Mouse (Mus musculus): ENCODE measurements around the gene Hsd3b7. TPM values are rescaled to one million over a fixed set of nuclear protein-coding genes. Genes with fewer than 3 reads are reported as not detected.

Gene Hsd3b7
- polyA plus RNA-seq, 1 experiment from 2014 or later, result 55.8 TPM

DNA sequence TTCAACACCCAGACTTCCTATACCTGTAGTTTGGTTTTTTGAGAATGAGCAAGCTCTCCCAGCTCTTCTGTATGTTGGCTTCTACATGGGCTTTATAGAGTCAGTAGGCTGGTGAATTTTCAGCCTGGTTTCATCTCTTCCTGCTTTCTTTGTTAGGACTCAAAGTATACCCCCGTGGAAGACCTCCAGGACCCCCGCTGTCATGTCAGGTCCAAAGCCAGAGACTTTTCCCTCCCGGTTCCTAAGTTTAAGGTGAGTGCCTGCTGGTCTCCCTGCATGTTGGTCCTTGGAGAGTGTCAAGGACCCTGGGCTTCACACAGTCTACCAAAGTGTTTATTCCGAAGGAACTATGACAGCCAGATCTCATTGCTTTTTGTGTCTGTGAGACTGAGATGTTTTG lies 22.1 kb upstream of the Hsd3b7 start:
- Histone ChIP-seq H3K4me1 (ENCODE audit: insufficient read depth, low read depth, low read length) (no peaks in the 10 kb centered on the region), H3K4me3 (ENCODE audit: low read depth, low read length) (peak overlapping the region; percentile 95), H3K27me3 (replicated peaks; ENCODE audit: insufficient read depth, low read length) (no peaks in the 10 kb centered on the region), H3K27ac (ENCODE audit: low read length) (no peak overlapping the region), H3K9ac (replicated peaks; ENCODE audit: low read depth) (peak overlapping the region; percentile 83), H3K36me3 (ENCODE audit: insufficient read depth, low read length) (peaks cover 16% of the 10 kb centered on the region; the same call in 1 of the 2 replicates), H3K9me3 (ENCODE audit: low read length) (no peaks in the 10 kb centered on the region), H3K4me2 (replicated peaks; ENCODE audit: low read depth, low read length) (peak overlapping the region; percentile 83)
- no peak for TF ChIP-seq CTCF (IDR thresholded peaks at IDR 0.05)
- TF ChIP-seq EP300 (IDR thresholded peaks at IDR 0.05), result no peak
- WGBS, result 74% methylated on average over 4 of the region's 4 CpGs
- DNase-seq (ENCODE audit: low spot score), result no peak
- no peak for ATAC-seq

DNA sequence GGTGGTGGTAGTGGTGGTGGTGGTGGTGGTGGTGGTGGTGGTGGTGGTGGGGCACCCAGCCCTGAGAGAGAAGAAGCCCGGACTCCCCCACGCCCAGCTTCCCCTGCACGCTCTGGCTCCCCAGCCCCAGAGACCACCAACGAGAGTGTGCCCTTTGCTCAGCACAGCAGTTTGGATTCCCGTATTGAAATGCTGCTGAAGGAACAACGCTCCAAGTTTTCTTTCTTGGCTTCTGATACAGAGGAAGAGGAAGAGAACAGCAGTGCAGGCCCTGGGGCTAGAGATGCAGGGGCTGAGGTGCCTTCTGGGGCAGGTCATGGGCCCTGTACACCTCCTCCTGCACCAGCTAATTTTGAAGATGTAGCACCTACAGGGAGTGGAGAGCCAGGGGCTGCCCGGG lies 15.1 kb upstream of the Hsd3b7 start, which contains the start of gene Gm49388:
Gm49388 (plus strand) TSS at position 301 of the 400 bp plus-strand sequence.
- H3K27me3 ChIP-seq (replicated peaks; ENCODE audit: insufficient read depth, low read length), result no peaks in the 10 kb centered on the region
- no peak for TF ChIP-seq CTCF (IDR thresholded peaks at IDR 0.05)
- no peak for TF ChIP-seq EP300 (IDR thresholded peaks at IDR 0.05)
- no peak within 1 kb of the TSS for H3K27ac ChIP-seq (ENCODE audit: low read length)
- peaks cover 76% of the 10 kb centered on the region for H3K36me3 ChIP-seq (ENCODE audit: insufficient read depth, low read length)
- no peaks in the 10 kb centered on the region for H3K9me3 ChIP-seq (ENCODE audit: low read length)
- 94% methylated on average over 7 of the region's 7 CpGs for WGBS
- H3K4me1 ChIP-seq (ENCODE audit: insufficient read depth, low read depth, low read length), result no peaks in the 10 kb centered on the region
- no peak for ATAC-seq
- H3K4me3 ChIP-seq (ENCODE audit: low read depth, low read length), result no peak within 1 kb of the TSS
- no peak within 1 kb of the TSS for H3K9ac ChIP-seq (replicated peaks; ENCODE audit: low read depth)
- no peak within 1 kb of the TSS for H3K4me2 ChIP-seq (replicated peaks; ENCODE audit: low read depth, low read length)
- no peak for DNase-seq (ENCODE audit: low spot score)

DNA sequence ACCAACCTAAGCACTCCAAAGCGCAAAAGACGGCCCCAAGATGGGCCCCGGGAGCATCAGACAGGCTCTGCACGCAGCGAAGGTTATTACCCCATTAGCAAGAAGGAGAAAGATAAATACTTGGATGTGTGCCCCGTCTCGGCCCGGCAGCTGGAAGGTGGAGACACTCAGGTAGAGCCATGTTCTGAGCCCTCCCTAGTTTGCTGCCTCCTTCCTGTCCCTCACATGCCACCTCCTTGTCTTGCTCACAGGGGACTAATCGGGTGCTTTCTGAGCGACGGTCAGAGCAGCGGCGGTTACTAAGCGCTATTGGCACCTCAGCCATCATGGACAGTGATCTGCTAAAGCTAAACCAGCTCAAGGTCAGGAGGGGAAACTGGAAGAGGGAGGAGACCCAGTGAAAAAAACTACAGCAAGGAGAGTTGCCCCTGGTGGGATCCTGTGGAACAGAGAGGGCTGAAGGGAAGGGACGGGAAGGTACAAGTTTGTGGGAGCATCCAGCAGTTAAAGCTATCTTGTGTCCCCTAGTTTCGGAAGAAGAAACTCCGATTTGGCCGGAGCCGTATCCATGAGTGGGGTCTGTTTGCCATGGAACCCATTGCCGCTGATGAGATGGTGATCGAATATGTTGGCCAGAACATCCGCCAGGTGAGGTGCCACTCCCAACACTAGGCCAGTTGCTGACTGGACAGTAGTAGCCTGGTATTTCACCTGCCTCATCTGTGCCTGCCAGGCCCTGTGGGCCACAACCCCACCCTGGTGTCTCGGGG lies 3.1 kb upstream of the Hsd3b7 start:
- ATAC-seq, result no peak
- H3K27me3 ChIP-seq (replicated peaks; ENCODE audit: insufficient read depth, low read length), result no peaks in the 10 kb centered on the region
- 88% methylated on average over 23 of the region's 23 CpGs for WGBS
- no peak for DNase-seq (ENCODE audit: low spot score)
- no peaks in the 10 kb centered on the region for H3K9me3 ChIP-seq (ENCODE audit: low read length)
- H3K4me3 ChIP-seq (ENCODE audit: low read depth, low read length), result no peak overlapping the region
- H3K4me1 ChIP-seq (ENCODE audit: insufficient read depth, low read depth, low read length), result peaks cover 3% of the 10 kb centered on the region; the same call in 1 of the 2 replicates
- no peak overlapping the region for H3K9ac ChIP-seq (replicated peaks; ENCODE audit: low read depth)
- H3K36me3 ChIP-seq (ENCODE audit: insufficient read depth, low read length), result peaks cover 52% of the 10 kb centered on the region
- no peak overlapping the region for H3K27ac ChIP-seq (ENCODE audit: low read length)
- TF ChIP-seq CTCF (IDR thresholded peaks at IDR 0.05) (no peak), EP300 (IDR thresholded peaks at IDR 0.05) (no peak)
- no peak overlapping the region for H3K4me2 ChIP-seq (replicated peaks; ENCODE audit: low read depth, low read length)

DNA sequence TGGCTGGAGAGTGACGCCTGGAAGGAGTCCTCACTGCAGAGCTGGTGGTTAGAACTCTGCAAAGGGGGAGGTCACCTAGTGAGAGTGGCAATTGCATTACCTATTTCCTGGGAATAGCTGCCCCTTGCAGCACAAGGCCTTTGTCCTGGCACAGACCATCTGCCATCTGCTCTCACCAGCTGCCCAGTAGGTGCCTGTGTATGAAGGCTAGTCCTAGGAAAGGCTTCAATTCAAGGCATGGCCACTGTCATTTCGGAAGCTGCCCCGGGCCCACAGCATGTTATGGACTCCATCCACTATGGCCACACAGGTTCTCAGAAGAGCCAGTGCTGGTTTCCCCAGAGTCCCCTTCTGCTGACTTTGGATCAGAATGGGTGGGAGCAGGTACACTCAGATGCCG lies 1.8 kb upstream of the Hsd3b7 start:
- 85% methylated on average over 4 of the region's 4 CpGs for whole genome bisulfite sequencing
- peaks cover 46% of the 10 kb centered on the region for H3K36me3 ChIP-seq (ENCODE audit: insufficient read depth, low read length)
- H3K4me1 ChIP-seq (ENCODE audit: insufficient read depth, low read depth, low read length), result peaks cover 3% of the 10 kb centered on the region; the same call in 1 of the 2 replicates
- no peaks in the 10 kb centered on the region for H3K27me3 ChIP-seq (replicated peaks; ENCODE audit: insufficient read depth, low read length)
- no peak overlapping the region for H3K4me3 ChIP-seq (ENCODE audit: low read depth, low read length)
- TF ChIP-seq CTCF (IDR thresholded peaks at IDR 0.05) (no peak), EP300 (IDR thresholded peaks at IDR 0.05) (no peak)
- DNase-seq (ENCODE audit: low spot score) (no peak), ATAC-seq (no peak)
- H3K4me2 ChIP-seq (replicated peaks; ENCODE audit: low read depth, low read length), result no peak overlapping the region
- H3K27ac ChIP-seq (ENCODE audit: low read length), result no peak overlapping the region
- H3K9ac ChIP-seq (replicated peaks; ENCODE audit: low read depth), result no peak overlapping the region
- H3K9me3 ChIP-seq (ENCODE audit: low read length), result no peaks in the 10 kb centered on the region

GRCm38 (mm10) chr7:127799211-127799610 lies 1.2 kb upstream of the Hsd3b7 start:
- H3K36me3 ChIP-seq (ENCODE audit: insufficient read depth, low read length), result peaks cover 46% of the 10 kb centered on the region

GRCm38 (mm10) chr7:127799738-127800137 lies 666 bp upstream of the Hsd3b7 start:
- Histone ChIP-seq H3K4me3 (ENCODE audit: low read depth, low read length) (no peak overlapping the region), H3K4me1 (ENCODE audit: insufficient read depth, low read depth, low read length) (peaks cover 3% of the 10 kb centered on the region; the same call in 1 of the 2 replicates), H3K36me3 (ENCODE audit: insufficient read depth, low read length) (peaks cover 45% of the 10 kb centered on the region), H3K4me2 (replicated peaks; ENCODE audit: low read depth, low read length) (no peak overlapping the region), H3K27me3 (replicated peaks; ENCODE audit: insufficient read depth, low read length) (no peaks in the 10 kb centered on the region), H3K9me3 (ENCODE audit: low read length) (no peaks in the 10 kb centered on the region), H3K9ac (replicated peaks; ENCODE audit: low read depth) (no peak overlapping the region), H3K27ac (ENCODE audit: low read length) (no peak overlapping the region)
- WGBS, result 100% methylated on average over 1 of the region's 1 CpGs
- DNase-seq (ENCODE audit: low spot score) (no peak), ATAC-seq (no peak)
- TF ChIP-seq EP300 (IDR thresholded peaks at IDR 0.05), result no peak

More at GRCm38 (mm10) chr7:127799211-127799610, 1.2 kb upstream of the Hsd3b7 start:
- ATAC-seq (no peak), DNase-seq (ENCODE audit: low spot score) (no peak)
- TF ChIP-seq EP300 (IDR thresholded peaks at IDR 0.05) (no peak), CTCF (IDR thresholded peaks at IDR 0.05) (no peak)
- Histone ChIP-seq H3K9ac (replicated peaks; ENCODE audit: low read depth) (no peak overlapping the region), H3K9me3 (ENCODE audit: low read length) (no peaks in the 10 kb centered on the region), H3K4me3 (ENCODE audit: low read depth, low read length) (no peak overlapping the region), H3K27ac (ENCODE audit: low read length) (no peak overlapping the region), H3K4me2 (replicated peaks; ENCODE audit: low read depth, low read length) (no peak overlapping the region), H3K27me3 (replicated peaks; ENCODE audit: insufficient read depth, low read length) (no peaks in the 10 kb centered on the region), H3K4me1 (ENCODE audit: insufficient read depth, low read depth, low read length) (peaks cover 3% of the 10 kb centered on the region; the same call in 1 of the 2 replicates)
- 88% methylated on average over 13 of the region's 13 CpGs for WGBS
